Comparison of ENCODE assay signal across 15 mouse cellular contexts in the genomic region with DNA sequence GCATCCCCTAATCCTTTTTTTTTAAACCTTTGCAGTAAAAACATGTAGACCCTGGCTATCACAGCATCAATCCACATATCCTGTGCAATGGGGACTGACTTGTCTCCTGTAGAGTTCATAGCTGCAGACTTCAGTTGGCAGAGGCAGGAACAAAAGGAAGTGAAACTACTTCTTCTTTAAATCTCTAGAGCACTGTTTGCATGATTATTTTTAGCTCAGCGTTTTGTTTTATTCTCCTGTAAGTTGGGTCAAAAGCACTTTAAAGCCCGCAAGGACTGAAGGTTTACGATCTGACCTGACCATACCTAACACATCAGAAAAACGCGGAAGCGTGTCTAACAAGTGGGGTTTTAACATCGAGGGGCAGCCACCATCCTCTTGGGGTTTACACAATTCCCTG. TPM values are rescaled to one million over a fixed set of nuclear protein-coding genes. Genes with fewer than 3 reads are reported as not detected.
DNase-seq lines count a peak whose midpoint lies in the region; ATAC-seq lines count a peak whose summit lies in the region.
"Had no signal": no experiment of that assay in that cellular context is flagged by ENCODE, and none has a peak within 500 bp of the region (broad histone marks: within the 10 kb centered on the region; RNA-seq: fewer than 3 reads in every experiment).

No protein-coding gene starts in this region.

- WGBS in forebrain, embryonic 11.5 days, result 85% methylated on average over 7 of the region's 7 CpGs
- 87% methylated on average over 7 of the region's 7 CpGs for WGBS in forebrain, embryonic 16.5 days
- 26% methylated on average over 7 of the region's 7 CpGs for WGBS in limb, embryonic 13.5 days

- H3K9ac ChIP-seq in forebrain, embryonic 11.5 days (ENCODE audit: low read length), result no peak overlapping the region
- H3K9ac ChIP-seq in forebrain, embryonic 16.5 days (replicated peaks; ENCODE audit: low read depth, low read length), result no peak overlapping the region
- no peak overlapping the region for H3K9ac ChIP-seq in limb, embryonic 13.5 days
- H3K9ac ChIP-seq: embryonic facial prominence, embryonic 15.5 days; forebrain, embryonic 12.5 days; hindbrain, embryonic 12.5 days had no signal

- H3K4me2 ChIP-seq in forebrain, embryonic 11.5 days (ENCODE audit: low read depth, low read length, severe bottlenecking), result no peak overlapping the region
- H3K4me2 ChIP-seq in forebrain, embryonic 16.5 days (ENCODE audit: low read length), result no peak overlapping the region
- H3K4me2 ChIP-seq in limb, embryonic 13.5 days (replicated peaks), result no peak overlapping the region
- H3K4me2 ChIP-seq: embryonic facial prominence, embryonic 15.5 days; forebrain, embryonic 12.5 days; hindbrain, embryonic 12.5 days had no signal

- no peaks in the 10 kb centered on the region for H3K4me1 ChIP-seq in forebrain, embryonic 11.5 days (replicated peaks; ENCODE audit: control insufficient read depth, insufficient read depth, low read length)
- no peaks in the 10 kb centered on the region for H3K4me1 ChIP-seq in forebrain, embryonic 16.5 days (replicated peaks; ENCODE audit: control insufficient read depth, insufficient read depth, low read length)
- H3K4me1 ChIP-seq in limb, embryonic 13.5 days, result peaks cover 47% of the 10 kb centered on the region
- H3K4me1 ChIP-seq: forebrain, embryonic 12.5 days; hindbrain, embryonic 12.5 days had no signal

- no peak overlapping the region for H3K27ac ChIP-seq in forebrain, embryonic 11.5 days (ENCODE audit: low read depth, low read length)
- no peak overlapping the region for H3K27ac ChIP-seq in forebrain, embryonic 16.5 days (ENCODE audit: low read length)
- H3K27ac ChIP-seq in limb, embryonic 13.5 days, result 0 out of 2 replicates have a peak overlapping the region, but pooled peaks have one; percentile 18
- H3K27ac ChIP-seq: embryonic facial prominence, embryonic 15.5 days; forebrain, embryonic 12.5 days; hindbrain, embryonic 12.5 days had no signal

- no peak overlapping the region for H3K4me3 ChIP-seq in forebrain, embryonic 11.5 days (ENCODE audit: low read depth, low read length)
- H3K4me3 ChIP-seq in forebrain, embryonic 16.5 days (replicated peaks; ENCODE audit: low read length), result no peak overlapping the region
- no peak overlapping the region for H3K4me3 ChIP-seq in limb, embryonic 13.5 days
- H3K4me3 ChIP-seq: embryonic facial prominence, embryonic 15.5 days; forebrain, embryonic 12.5 days; hindbrain, embryonic 12.5 days had no signal

- H3K36me3 ChIP-seq in forebrain, embryonic 11.5 days (ENCODE audit: control insufficient read depth, insufficient read depth, low read length), result no peaks in the 10 kb centered on the region
- H3K36me3 ChIP-seq in forebrain, embryonic 16.5 days (ENCODE audit: control insufficient read depth, insufficient read depth), result no peaks in the 10 kb centered on the region
- no peaks in the 10 kb centered on the region for H3K36me3 ChIP-seq in limb, embryonic 13.5 days
- H3K36me3 ChIP-seq: embryonic facial prominence, embryonic 15.5 days; forebrain, embryonic 12.5 days; hindbrain, embryonic 12.5 days had no signal

- H3K27me3 ChIP-seq in forebrain, embryonic 11.5 days (ENCODE audit: control insufficient read depth, insufficient read depth, low read length), result no peaks in the 10 kb centered on the region
- H3K27me3 ChIP-seq in forebrain, embryonic 16.5 days (replicated peaks; ENCODE audit: control insufficient read depth, insufficient read depth, low read length), result no peaks in the 10 kb centered on the region
- H3K27me3 ChIP-seq in limb, embryonic 13.5 days, result no peaks in the 10 kb centered on the region
- H3K27me3 ChIP-seq: embryonic facial prominence, embryonic 15.5 days; forebrain, embryonic 12.5 days; hindbrain, embryonic 12.5 days had no signal

- no peaks in the 10 kb centered on the region for H3K9me3 ChIP-seq in forebrain, embryonic 11.5 days (ENCODE audit: control insufficient read depth, low read length)
- no peaks in the 10 kb centered on the region for H3K9me3 ChIP-seq in forebrain, embryonic 16.5 days (ENCODE audit: control insufficient read depth, low read length)
- H3K9me3 ChIP-seq in limb, embryonic 13.5 days, result no peaks in the 10 kb centered on the region
- H3K9me3 ChIP-seq: embryonic facial prominence, embryonic 15.5 days; forebrain, embryonic 12.5 days; hindbrain, embryonic 12.5 days had no signal

- no peak for ATAC-seq in forebrain, embryonic 11.5 days (replicated peaks; ENCODE audit: low FRiP score)
- ATAC-seq in forebrain, embryonic 16.5 days, result no peak
- no peak for ATAC-seq in limb, embryonic 13.5 days (ENCODE audit: low FRiP score, low read depth)
- ATAC-seq in inflammation-experienced regulatory T-cells, adult 6 months, result no peak

- DNase-seq in forebrain, embryonic 11.5 days (ENCODE audit: low spot score), result peak; percentile 4
- peak; percentile 13 to 21 for DNase-seq in spleen, postnatal 10 days (ENCODE audit: low spot score in 2 of 2)
- DNase-seq in spleen, adult 12 weeks (ENCODE audit: low spot score), result no peak
- peak; percentile 44 to 69 for DNase-seq in spleen, postnatal 36 days (ENCODE audit: low spot score in 2 of 2)
- no peak for DNase-seq in urinary bladder, postnatal 4 days (ENCODE audit: low spot score in 2 of 2)
- DNase-seq: cerebellum, adult 2 months; kidney, adult 11 months; kidney, postnatal 14 days; left cerebral cortex, postnatal 4 days had no signal

RNA-seq across cellular contexts. Expression of gene Tlr2, which starts 29.6 kb away (rescaled TPM):
- 1.3 and 1.4 TPM in 2 replicates for polyA plus RNA-seq in forebrain, embryonic 11.5 days (2014; fragmentation: Nextera tagmentation; extraction: Ambion mirVana)
- polyA plus RNA-seq in forebrain, embryonic 16.5 days (2015; fragmentation: Nextera tagmentation; extraction: Ambion mirVana), result 0.84 and 1.0 TPM in 2 replicates
- 7.4 and 8.2 TPM in 2 replicates for polyA plus RNA-seq in limb, embryonic 13.5 days (2015; fragmentation: Nextera tagmentation; extraction: Ambion mirVana)
- polyA plus RNA-seq in inflammation-experienced regulatory T-cells, adult 6 months (2017; shearing (Covaris generic)), result 1 to 10 TPM; 1.5 to 2.9 (median 2.1) TPM

RNA-seq across cellular contexts. Expression of gene Sfrp2, which starts 45.9 kb away (rescaled TPM):
- 102 and 107 TPM in 2 replicates for polyA plus RNA-seq in forebrain, embryonic 11.5 days (2014; fragmentation: Nextera tagmentation; extraction: Ambion mirVana)
- 33.4 and 44.9 TPM in 2 replicates for polyA plus RNA-seq in forebrain, embryonic 16.5 days (2015; fragmentation: Nextera tagmentation; extraction: Ambion mirVana)
- 419 and 465 TPM in 2 replicates for polyA plus RNA-seq in limb, embryonic 13.5 days (2015; fragmentation: Nextera tagmentation; extraction: Ambion mirVana)
- 10 to 100 TPM in 1 of 3 experiments, 1 to 10 TPM in 2; 2.0 to 10.9 (median 7.8) TPM for polyA plus RNA-seq in inflammation-experienced regulatory T-cells, adult 6 months (2017; shearing (Covaris generic))

Comparison
In these comparisons a context has a peak if more than half of its experiments do, and no peak if none do; other contexts are left out.
1. DNase-seq: peak in forebrain, embryonic 11.5 days (single experiment), spleen, postnatal 10 days (2 of 2) and spleen, postnatal 36 days (2 of 2); none in spleen, adult 12 weeks (single experiment) and urinary bladder, postnatal 4 days (0 of 2).